Mouse (Mus musculus) intestine, embryonic 15.5 days (tissue): ENCODE measurements around the gene Spon1. TPM values are rescaled to one million over a fixed set of nuclear protein-coding genes. Genes with fewer than 3 reads are reported as not detected.

Source experiments
- ATAC-seq: fragments of 200-750 bp; cut with Nextera tagmentation; 2 replicates; pipeline ENCODE4 v1.8.0; 2017; ENCODE audit warnings: moderate TSS enrichment, moderate library complexity
- H3K27ac ChIP-seq: fragments of 300-500 bp; sonication (generic); 2 replicates; pipeline ENCODE4 v1.5.1; 2015; ENCODE audit warnings: mild to moderate bottlenecking, inconsistent platforms
- H3K27me3 ChIP-seq: fragments of 300-500 bp; sonication (generic); replicated peaks from 2 replicates; pipeline ENCODE4 v1.6.1; 2015; ENCODE audit warnings: inconsistent platforms
- H3K36me3 ChIP-seq: fragments of 300-500 bp; sonication (generic); 2 replicates; pipeline ENCODE4 v1.6.1; 2015; ENCODE audit warnings: inconsistent platforms
- H3K4me1 ChIP-seq: fragments of 300-500 bp; sonication (generic); replicated peaks from 2 replicates; pipeline ENCODE4 v1.6.1; 2015; ENCODE audit warnings: inconsistent platforms
- H3K4me2 ChIP-seq: fragments of 300-500 bp; sonication (generic); replicated peaks from 2 replicates; pipeline ENCODE4 v1.6.1; 2015; ENCODE audit warnings: mild to moderate bottlenecking, inconsistent platforms
- H3K4me3 ChIP-seq: fragments of 300-500 bp; sonication (generic); replicated peaks from 2 replicates; pipeline ENCODE4 v1.5.1; 2015; ENCODE audit warnings: inconsistent platforms
- H3K9ac ChIP-seq: fragments of 300-500 bp; sonication (generic); 2 replicates; pipeline ENCODE4 v1.6.1; 2015; ENCODE audit warnings: inconsistent platforms
- H3K9me3 ChIP-seq: fragments of 300-500 bp; sonication (generic); 2 replicates; pipeline ENCODE4 v1.6.1; 2016; ENCODE audit warnings: inconsistent platforms
- WGBS: fragments of 180-500 bp; shearing (Covaris S2); methylation state at CpG from one replicate; pipeline ENCODE4 v1.1.7; 2015; 5-methylcytosine and 5-hydroxymethylcytosine counted together
- polyA plus RNA-seq: library from polyadenylated mRNA; unstranded; fragments of >200 nt; fragmentation: Nextera tagmentation; extraction: Ambion mirVana; gene quantifications from 2 replicates; pipeline ENCODE4 v1.2.1, GENCODE M21; 2015

Spon1 gene
- polyA plus RNA-seq, 1 experiment from 2014 or later, result 11.9 TPM

DNA sequence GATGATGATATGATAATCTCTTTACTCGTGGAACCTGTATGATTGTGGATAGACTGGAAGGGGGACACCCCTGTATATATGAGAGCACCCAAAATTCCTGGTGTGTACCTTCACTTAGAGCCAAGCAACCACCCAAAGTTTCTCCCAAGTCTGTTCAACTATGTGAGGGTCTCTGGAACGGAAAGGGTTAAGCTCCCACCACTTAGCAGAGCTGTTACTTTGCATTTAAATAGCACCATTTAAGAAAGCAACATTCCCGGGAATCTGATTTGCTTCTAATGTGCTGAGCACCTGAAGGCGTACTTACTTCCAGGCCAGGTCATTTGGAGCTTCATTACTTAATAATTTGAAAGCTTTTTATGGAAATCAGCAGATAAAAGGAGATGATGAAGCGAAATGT is 238.4 kb downstream of the Spon1 start:
- H3K4me1 ChIP-seq, result no peaks in the 10 kb centered on the region
- H3K9ac ChIP-seq, result no peak overlapping the region
- H3K27ac ChIP-seq, result no peak overlapping the region
- no peak overlapping the region for H3K4me3 ChIP-seq
- H3K36me3 ChIP-seq, result no peaks in the 10 kb centered on the region
- H3K27me3 ChIP-seq, result no peaks in the 10 kb centered on the region
- no peaks in the 10 kb centered on the region for H3K9me3 ChIP-seq
- no peak for ATAC-seq
- no peak overlapping the region for H3K4me2 ChIP-seq
- 28% methylated on average over 5 of the region's 5 CpGs for WGBS

DNA sequence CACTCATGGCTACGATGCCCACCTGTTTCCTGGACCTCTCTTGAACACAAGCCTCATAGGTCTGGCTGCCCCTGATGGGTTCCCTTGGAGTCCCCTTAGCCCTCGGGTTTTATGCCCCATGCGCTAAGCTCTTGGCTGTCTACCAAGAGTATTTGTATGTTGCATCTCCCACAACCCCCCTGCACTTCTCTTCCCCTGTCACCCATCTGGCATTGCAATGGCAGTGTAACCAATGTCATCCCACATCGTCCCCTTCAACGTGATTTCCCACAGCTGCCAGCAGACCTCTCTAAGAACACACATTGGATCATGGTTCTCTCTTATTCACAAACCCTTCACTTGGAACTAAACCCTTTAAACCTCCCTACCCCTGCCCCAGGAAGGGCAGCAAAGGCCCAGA is 239.7 kb downstream of the Spon1 start:
- no peak overlapping the region for H3K4me2 ChIP-seq
- WGBS, result 74% methylated on average over 5 of the region's 5 CpGs

DNA sequence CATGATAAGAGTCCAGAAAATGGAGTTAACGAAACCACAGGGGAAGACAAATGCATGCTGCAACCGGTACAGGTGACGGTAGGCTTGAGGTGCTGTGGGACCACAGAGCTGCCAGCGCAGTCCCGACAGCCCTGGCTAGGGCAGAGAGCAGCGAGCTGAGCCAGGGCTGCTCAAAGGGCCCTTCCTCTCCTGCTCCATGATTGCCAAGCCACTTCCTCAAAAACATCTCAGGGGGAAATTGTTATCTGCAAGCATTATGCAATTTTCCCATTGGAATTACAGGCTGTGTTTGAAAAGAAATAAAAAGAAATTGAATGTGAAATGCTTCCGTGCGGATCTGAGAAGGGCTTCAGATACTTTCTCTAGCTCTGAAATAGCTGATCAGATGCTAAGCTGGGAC is 240.7 kb downstream of the Spon1 start:
- no peaks in the 10 kb centered on the region for H3K36me3 ChIP-seq
- no peaks in the 10 kb centered on the region for H3K27me3 ChIP-seq
- WGBS, result 84% methylated on average over 8 of the region's 8 CpGs
- no peak overlapping the region for H3K4me3 ChIP-seq
- no peaks in the 10 kb centered on the region for H3K9me3 ChIP-seq
- no peak overlapping the region for H3K27ac ChIP-seq
- no peak overlapping the region for H3K4me2 ChIP-seq
- H3K4me1 ChIP-seq, result no peaks in the 10 kb centered on the region
- H3K9ac ChIP-seq, result no peak overlapping the region
- ATAC-seq, result no peak

More for the DNA sequence above, 239.7 kb downstream of the Spon1 start:
- Histone ChIP-seq H3K4me1 (no peaks in the 10 kb centered on the region), H3K4me3 (no peak overlapping the region), H3K36me3 (no peaks in the 10 kb centered on the region), H3K9ac (no peak overlapping the region), H3K27ac (no peak overlapping the region), H3K9me3 (no peaks in the 10 kb centered on the region), H3K27me3 (no peaks in the 10 kb centered on the region)
- ATAC-seq, result no peak

- no peaks in the 10 kb centered on the region for H3K4me1 ChIP-seq
- 65% methylated on average over 5 of the region's 5 CpGs for WGBS
- no peaks in the 10 kb centered on the region for H3K36me3 ChIP-seq
- no peaks in the 10 kb centered on the region for H3K9me3 ChIP-seq
- ATAC-seq, result no peak
- no peak overlapping the region for H3K27ac ChIP-seq
- no peak overlapping the region for H3K9ac ChIP-seq
- no peaks in the 10 kb centered on the region for H3K27me3 ChIP-seq
- H3K4me3 ChIP-seq, result no peak overlapping the region
- no peak overlapping the region for H3K4me2 ChIP-seq
Measured at GRCm38 (mm10) chr7:114007565-114007964, 241.8 kb downstream of the Spon1 start.

GRCm38 (mm10) chr7:114011726-114012443 is 246.1 kb downstream of the Spon1 start:
- no peak overlapping the region for H3K9ac ChIP-seq
- no peak overlapping the region for H3K4me2 ChIP-seq
- H3K9me3 ChIP-seq, result no peaks in the 10 kb centered on the region
- no peak overlapping the region for H3K27ac ChIP-seq
- no peak overlapping the region for H3K4me3 ChIP-seq
- no peak for ATAC-seq
- no peaks in the 10 kb centered on the region for H3K36me3 ChIP-seq
- WGBS, result 59% methylated on average over 9 of the region's 9 CpGs
- no peaks in the 10 kb centered on the region for H3K4me1 ChIP-seq
- no peaks in the 10 kb centered on the region for H3K27me3 ChIP-seq

GRCm38 (mm10) chr7:114016001-114016949 is 250.5 kb downstream of the Spon1 start:
- Histone ChIP-seq H3K27me3 (no peaks in the 10 kb centered on the region), H3K36me3 (no peaks in the 10 kb centered on the region), H3K4me3 (no peak overlapping the region), H3K27ac (no peak overlapping the region), H3K9ac (no peak overlapping the region), H3K4me2 (no peak overlapping the region), H3K9me3 (no peaks in the 10 kb centered on the region), H3K4me1 (no peaks in the 10 kb centered on the region)
- 78% methylated on average over 8 of the region's 8 CpGs for WGBS
- no peak for ATAC-seq

DNA sequence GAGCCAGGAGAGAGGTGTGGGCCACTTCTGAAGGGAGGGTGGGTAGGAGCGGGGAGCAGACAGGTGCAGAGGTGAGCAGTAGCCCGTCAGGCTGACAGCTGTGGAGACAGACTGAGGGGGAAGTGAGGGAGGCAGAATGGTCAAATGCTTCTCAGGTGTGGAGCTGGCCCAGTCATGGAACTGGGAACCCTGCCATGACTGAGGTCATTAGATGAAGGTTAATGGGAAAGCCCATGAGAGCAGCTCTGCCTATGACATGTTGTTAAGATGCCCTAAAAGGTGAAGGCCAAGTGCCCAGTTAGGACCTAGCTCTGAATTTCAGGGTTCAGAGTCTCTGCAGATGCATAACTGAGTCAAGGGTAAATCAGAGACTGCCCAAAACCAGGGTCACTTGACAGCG is 253.1 kb downstream of the Spon1 start:
- Histone ChIP-seq H3K4me1 (no peaks in the 10 kb centered on the region), H3K4me2 (no peak overlapping the region), H3K4me3 (no peak overlapping the region), H3K27me3 (no peaks in the 10 kb centered on the region), H3K36me3 (no peaks in the 10 kb centered on the region), H3K9me3 (no peaks in the 10 kb centered on the region), H3K27ac (no peak overlapping the region), H3K9ac (no peak overlapping the region)
- no peak for ATAC-seq
- 85% methylated on average over 3 of the region's 3 CpGs for WGBS

DNA sequence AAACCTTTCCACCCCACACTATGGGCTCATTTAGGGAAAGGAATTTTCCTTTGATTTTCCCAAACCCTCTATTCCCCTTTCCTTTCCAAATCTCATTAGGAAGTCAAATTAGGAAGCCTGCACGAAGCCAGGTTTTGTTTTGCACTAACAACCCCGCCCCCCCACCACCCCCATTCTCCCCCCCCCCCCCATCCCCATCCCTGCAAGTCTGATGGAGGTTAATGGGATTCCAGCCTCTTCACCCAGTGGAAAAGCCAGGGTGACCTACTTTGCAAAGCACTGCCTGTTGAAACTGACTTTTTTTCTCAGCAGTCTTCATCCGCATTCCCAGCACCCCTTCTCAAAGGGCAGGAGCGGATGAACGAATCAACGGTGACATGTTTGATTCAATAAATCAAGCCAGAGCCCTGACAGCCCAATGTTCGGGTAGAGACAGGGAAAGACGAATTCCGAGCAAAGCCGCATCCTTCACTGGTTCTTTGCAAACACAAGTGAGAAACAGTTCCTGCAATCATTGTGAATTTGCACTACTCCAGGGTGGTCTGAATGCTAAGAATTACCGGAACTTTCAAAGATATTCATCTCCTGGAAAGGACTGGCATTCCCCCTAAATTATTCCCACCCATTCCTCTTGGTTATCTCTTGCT is 254.4 kb downstream of the Spon1 start:
- no peaks in the 10 kb centered on the region for H3K4me1 ChIP-seq
- H3K36me3 ChIP-seq, result no peaks in the 10 kb centered on the region
- ATAC-seq, result no peak
- WGBS, result 7% methylated on average over 11 of the region's 11 CpGs
- peak overlapping the region; percentile 44 for H3K9ac ChIP-seq
- no peaks in the 10 kb centered on the region for H3K27me3 ChIP-seq
- H3K4me3 ChIP-seq, result peak overlapping the region; percentile 46
- no peak overlapping the region for H3K27ac ChIP-seq
- H3K4me2 ChIP-seq, result peak overlapping the region; percentile 60
- H3K9me3 ChIP-seq, result no peaks in the 10 kb centered on the region

DNA sequence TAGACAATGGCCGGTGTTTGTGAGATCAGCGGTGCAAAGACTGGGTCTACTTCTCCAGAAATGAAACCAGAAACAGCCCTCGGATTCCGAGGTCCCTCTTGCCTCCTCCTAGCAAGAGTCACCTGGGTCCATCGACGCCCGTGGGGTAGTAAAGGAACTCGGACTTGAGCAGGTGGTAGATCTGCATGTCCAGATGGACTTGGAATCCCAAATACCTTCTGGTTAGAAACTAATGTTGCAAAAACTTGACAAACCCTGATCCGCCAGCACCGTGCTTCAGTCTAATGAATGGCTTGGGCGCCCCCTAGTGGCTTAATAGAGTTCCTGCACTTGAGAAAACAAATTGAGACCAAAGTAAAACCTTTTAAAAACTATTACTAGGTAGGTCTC is 254.9 kb downstream of the Spon1 start:
- no peaks in the 10 kb centered on the region for H3K27me3 ChIP-seq
- peak overlapping the region; percentile 60 for H3K4me2 ChIP-seq
- ATAC-seq, result peak; percentile 75
- H3K27ac ChIP-seq, result no peak overlapping the region
- peak overlapping the region; percentile 44 for H3K9ac ChIP-seq
- no peaks in the 10 kb centered on the region for H3K36me3 ChIP-seq
- no peaks in the 10 kb centered on the region for H3K4me1 ChIP-seq
- peak overlapping the region; percentile 46 for H3K4me3 ChIP-seq
- WGBS, result 2% methylated on average over 11 of the region's 11 CpGs
- H3K9me3 ChIP-seq, result no peaks in the 10 kb centered on the region

- no peak for ATAC-seq
- H3K4me2 ChIP-seq, result no peak overlapping the region
- no peaks in the 10 kb centered on the region for H3K9me3 ChIP-seq
- no peaks in the 10 kb centered on the region for H3K36me3 ChIP-seq
- H3K4me3 ChIP-seq, result no peak overlapping the region
- no peak overlapping the region for H3K27ac ChIP-seq
- no peaks in the 10 kb centered on the region for H3K4me1 ChIP-seq
- H3K27me3 ChIP-seq, result no peaks in the 10 kb centered on the region
- WGBS, result 91% methylated on average over 8 of the region's 8 CpGs
- H3K9ac ChIP-seq, result no peak overlapping the region
Measured at GRCm38 (mm10) chr7:114026923-114027322, 261.1 kb downstream of the Spon1 start.

DNA sequence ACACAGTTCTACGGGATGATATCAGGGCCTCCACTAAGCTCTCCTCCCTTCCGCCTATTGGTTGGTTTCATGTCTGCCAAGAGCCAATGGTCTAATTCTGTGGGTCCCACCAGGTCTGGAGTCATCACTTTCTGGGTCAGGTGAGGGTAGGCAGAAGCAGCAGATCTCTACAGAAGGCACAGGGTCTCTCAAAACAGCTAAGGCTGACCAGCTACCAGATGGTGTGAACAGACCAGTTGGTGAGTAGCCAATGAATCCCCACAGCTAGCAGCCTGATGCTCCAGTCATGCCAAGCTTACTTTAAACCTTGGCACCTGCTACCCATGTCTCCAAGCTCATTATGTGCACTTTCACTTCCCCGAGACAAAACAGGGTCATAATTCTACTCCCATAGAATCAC is 261.6 kb downstream of the Spon1 start:
- Histone ChIP-seq H3K4me3 (no peak overlapping the region), H3K9ac (no peak overlapping the region), H3K36me3 (no peaks in the 10 kb centered on the region), H3K4me1 (no peaks in the 10 kb centered on the region), H3K4me2 (no peak overlapping the region), H3K9me3 (no peaks in the 10 kb centered on the region), H3K27me3 (no peaks in the 10 kb centered on the region), H3K27ac (no peak overlapping the region)
- ATAC-seq, result no peak
- 80% methylated on average over 3 of the region's 3 CpGs for WGBS

GRCm38 (mm10) chr7:114028828-114029227 is 263.0 kb downstream of the Spon1 start:
- WGBS, result 87% methylated on average over 5 of the region's 5 CpGs
- H3K4me3 ChIP-seq, result no peak overlapping the region
- no peaks in the 10 kb centered on the region for H3K9me3 ChIP-seq
- no peaks in the 10 kb centered on the region for H3K27me3 ChIP-seq
- H3K4me1 ChIP-seq, result no peaks in the 10 kb centered on the region
- H3K4me2 ChIP-seq, result no peak overlapping the region
- no peak overlapping the region for H3K9ac ChIP-seq
- H3K27ac ChIP-seq, result no peak overlapping the region
- ATAC-seq, result no peak
- no peaks in the 10 kb centered on the region for H3K36me3 ChIP-seq
